Mouse (Mus musculus) heart, postnatal 0 days (tissue): Measurements from ENCODE around the gene Adgrg6.

Experiments
- CTCF ChIP-seq: IDR thresholded peaks from 2 replicates; pipeline ENCODE4 v1.5.1; 2016; ENCODE audit warnings: antibody characterized with exemption, control low read depth, low read depth
- EP300 ChIP-seq: IDR thresholded peaks from 2 replicates; pipeline ENCODE4 v1.6.1; 2016; ENCODE audit warnings: antibody characterized with exemption, low read depth

DNA sequence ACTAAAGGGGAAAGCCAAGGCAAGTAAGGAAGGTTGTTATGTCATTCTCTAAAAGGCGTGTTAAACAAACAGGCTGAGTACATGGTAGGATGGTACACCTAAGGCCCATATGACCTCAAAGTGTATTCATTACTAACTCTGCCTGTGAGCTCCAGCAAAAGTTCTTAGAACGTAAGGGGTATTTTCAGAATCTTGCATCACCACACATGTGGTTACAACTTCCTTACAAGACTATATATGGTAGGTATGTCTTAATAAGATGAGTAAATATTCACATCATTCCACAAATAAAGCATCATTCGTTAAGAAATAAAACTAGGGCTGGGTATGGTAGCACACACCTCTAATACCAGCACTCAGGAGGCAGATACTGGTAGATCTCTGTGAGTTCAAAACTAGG, 8.4 kb downstream of the Adgrg6 start:
- TF ChIP-seq CTCF (no peak), EP300 (no peak)
